Mouse (Mus musculus) naive thymus-derived CD4-positive, alpha-beta T cell, adult 2 months (primary cell): ENCODE results near the gene Slc17a8.
"Not testable (repeated sequence)": the region's sequence is repeated elsewhere in the genome, so short reads cannot be mapped to it uniquely, and the experiment has no call there.

Source experiments
- DNase-seq: peaks from one replicate; pipeline ENCODE4 v3.0.0-alpha.2; 2011; ENCODE audit warnings: low read depth

Gene Slc17a8

GRCm38 (mm10) chr10:89621129-89621528, at the start of gene Slc17a8:
Gene Slc17a8 (minus strand): TSS chr10:89621253.
- no peak for DNase-seq

GRCm38 (mm10) chr10:89670371-89670770, 49.3 kb upstream of the Slc17a8 start:
- DNase-seq = not testable (repeated sequence)

- DNase-seq = no peak
Measured at GRCm38 (mm10) chr10:89667571-89667970, 46.5 kb upstream of the Slc17a8 start.

GRCm38 (mm10) chr10:89665679-89666078, 44.6 kb upstream of the Slc17a8 start:
- no peak for DNase-seq

GRCm38 (mm10) chr10:89664977-89665645, 44.1 kb upstream of the Slc17a8 start:
- DNase-seq = no peak

GRCm38 (mm10) chr10:89656366-89656765, 35.3 kb upstream of the Slc17a8 start:
- DNase-seq = no peak

- no peak for DNase-seq
Measured at GRCm38 (mm10) chr10:89652912-89653311, 31.9 kb upstream of the Slc17a8 start.

GRCm38 (mm10) chr10:89651691-89652090, 30.6 kb upstream of the Slc17a8 start:
- DNase-seq = no peak

- DNase-seq = no peak
Measured at GRCm38 (mm10) chr10:89646918-89647317, 25.9 kb upstream of the Slc17a8 start.

GRCm38 (mm10) chr10:89637001-89637400, 15.9 kb upstream of the Slc17a8 start:
- DNase-seq = no peak

- DNase-seq = no peak
Measured at GRCm38 (mm10) chr10:89635018-89635417, 14.0 kb upstream of the Slc17a8 start.

- DNase-seq = no peak
Measured at GRCm38 (mm10) chr10:89633736-89634426, 12.8 kb upstream of the Slc17a8 start.

- no peak for DNase-seq
Measured at GRCm38 (mm10) chr10:89633121-89633520, 12.1 kb upstream of the Slc17a8 start.

GRCm38 (mm10) chr10:89631831-89632230, 10.8 kb upstream of the Slc17a8 start:
- DNase-seq = no peak

GRCm38 (mm10) chr10:89630564-89630963, 9.5 kb upstream of the Slc17a8 start:
- DNase-seq = no peak

GRCm38 (mm10) chr10:89630052-89630451, 9.0 kb upstream of the Slc17a8 start:
- DNase-seq = peak; percentile 79

- DNase-seq = no peak
Measured at GRCm38 (mm10) chr10:89626714-89627113, 5.7 kb upstream of the Slc17a8 start.

GRCm38 (mm10) chr10:89624196-89624595, 3.1 kb upstream of the Slc17a8 start:
- no peak for DNase-seq

- DNase-seq = no peak
Measured at GRCm38 (mm10) chr10:89599311-89599710, 21.7 kb downstream of the Slc17a8 start.

GRCm38 (mm10) chr10:89597275-89597674, 23.8 kb downstream of the Slc17a8 start:
- DNase-seq = no peak

- DNase-seq = no peak
Measured at GRCm38 (mm10) chr10:89595935-89596334, 25.1 kb downstream of the Slc17a8 start.

GRCm38 (mm10) chr10:89595514-89595913, 25.5 kb downstream of the Slc17a8 start:
- no peak for DNase-seq

- no peak for DNase-seq
Measured at GRCm38 (mm10) chr10:89594309-89594708, 26.7 kb downstream of the Slc17a8 start.

GRCm38 (mm10) chr10:89592797-89593196, 28.3 kb downstream of the Slc17a8 start:
- DNase-seq = no peak
